Mouse (Mus musculus) R1 (cell line): ENCODE measurements around the gene Rims1.

Experiments
- DNase-seq: peaks from one replicate; pipeline ENCODE4 v3.0.0-alpha.2; 2018; ENCODE audit warnings: low read depth, low spot score

Rims1 gene

DNA sequence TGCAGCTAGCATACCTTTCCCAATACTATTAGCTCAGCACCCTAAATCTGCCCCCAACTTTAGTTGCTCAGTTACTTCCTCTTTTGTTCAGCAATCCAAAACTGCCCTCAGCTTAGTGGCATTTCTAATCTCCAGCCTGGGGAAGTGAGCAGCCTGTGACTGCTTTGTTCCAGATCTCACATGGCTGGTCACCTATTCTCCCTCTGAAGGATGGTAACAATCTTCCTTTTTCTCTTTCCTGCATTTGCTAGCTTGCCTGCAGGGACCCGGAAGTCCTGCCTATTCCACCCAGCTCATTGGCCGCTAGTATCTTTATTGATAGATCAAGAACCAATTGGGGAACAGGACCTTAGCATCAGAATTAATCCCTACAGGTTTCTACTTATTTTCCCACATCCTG, 551.5 kb downstream of the Rims1 start:
- DNase-seq, result no peak

DNA sequence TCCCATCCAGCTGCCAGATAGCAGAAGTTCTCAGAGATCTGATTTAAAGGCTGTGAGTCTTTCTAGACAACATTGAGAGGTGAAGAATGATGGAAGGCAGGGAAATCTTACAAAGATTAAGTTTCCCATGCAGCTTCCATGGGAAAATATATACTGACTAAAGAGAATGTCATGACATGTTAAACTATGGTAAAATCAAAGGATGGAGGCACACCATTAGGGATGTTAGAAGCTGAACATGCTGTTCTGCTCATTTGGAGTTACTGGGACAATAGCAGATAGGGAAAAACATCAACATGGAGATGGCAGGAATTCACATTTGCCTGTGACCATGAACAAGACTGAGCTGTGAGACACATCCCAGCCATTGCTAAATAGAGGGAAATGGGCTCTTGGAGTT, 552.9 kb downstream of the Rims1 start:
- DNase-seq, result no peak

DNA sequence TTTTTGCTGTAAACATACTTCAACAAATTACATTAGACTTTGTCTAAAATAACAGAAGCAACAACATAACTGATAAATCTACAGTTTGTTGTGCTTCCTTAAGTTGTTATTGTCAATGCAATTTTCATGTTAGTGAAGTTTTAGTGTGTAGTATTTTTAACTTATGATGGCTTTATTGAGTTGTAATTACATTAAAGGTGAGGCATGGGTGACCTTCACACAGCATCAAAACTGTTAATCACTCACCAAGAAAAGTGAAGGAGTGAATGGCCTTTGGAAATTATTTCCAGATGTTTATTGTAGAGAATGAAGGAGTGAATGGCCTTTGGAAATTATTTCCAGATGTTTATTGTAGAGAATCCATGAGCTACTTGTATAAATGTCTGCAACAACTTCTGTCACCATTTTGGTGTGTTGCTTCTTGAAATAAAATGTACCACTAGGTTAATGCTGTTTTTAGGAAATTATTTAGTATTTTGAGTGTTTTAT, 556.9 kb downstream of the Rims1 start:
- DNase-seq, result no peak

- DNase-seq, result no peak
Observed at GRCm38 (mm10) chr1:22245748-22246147, 560.0 kb downstream of the Rims1 start.
